Mouse (Mus musculus): ENCODE measurements around the gene Cdhr2. TPM values are rescaled to one million over a fixed set of nuclear protein-coding genes. Genes with fewer than 3 reads are reported as not detected.

Gene Cdhr2
- under 1 TPM in 1 of 2 experiments, not detected in 1; 0.22 TPM for total RNA-seq (2021)

- no peak for DNase-seq
These were observed at the start of gene Cdhr2 for GRCm38 (mm10) chr13:54701243-54701642. TSS of gene Cdhr2 (plus strand) at chr13:54701461.

GRCm38 (mm10) chr13:54660877-54661276 lies 40.4 kb upstream of the Cdhr2 start:
- DNase-seq = no peak

- DNase-seq = no peak
These were observed 39.9 kb upstream of the Cdhr2 start for GRCm38 (mm10) chr13:54661358-54661757.

GRCm38 (mm10) chr13:54663999-54664398 lies 37.3 kb upstream of the Cdhr2 start:
- no peak for DNase-seq

GRCm38 (mm10) chr13:54664509-54664908 lies 36.8 kb upstream of the Cdhr2 start:
- no peak for DNase-seq

- no peak for DNase-seq
These were observed 36.2 kb upstream of the Cdhr2 start for GRCm38 (mm10) chr13:54665062-54665461.

- DNase-seq = no peak
These were observed 30.8 kb upstream of the Cdhr2 start for GRCm38 (mm10) chr13:54670491-54670890.

GRCm38 (mm10) chr13:54675895-54676590 lies 25.2 kb upstream of the Cdhr2 start:
- no peak for DNase-seq

GRCm38 (mm10) chr13:54678263-54678662 lies 23.0 kb upstream of the Cdhr2 start:
- no peak for DNase-seq

GRCm38 (mm10) chr13:54680184-54680853 lies 20.9 kb upstream of the Cdhr2 start:
- DNase-seq = no peak

- no peak for DNase-seq
These were observed 20.0 kb upstream of the Cdhr2 start for GRCm38 (mm10) chr13:54681291-54681690.

GRCm38 (mm10) chr13:54683301-54683700 lies 18.0 kb upstream of the Cdhr2 start:
- DNase-seq = no peak

GRCm38 (mm10) chr13:54684140-54684896 lies 16.9 kb upstream of the Cdhr2 start:
- DNase-seq = no peak

GRCm38 (mm10) chr13:54685174-54685573 lies 16.1 kb upstream of the Cdhr2 start:
- DNase-seq = no peak

- DNase-seq = no peak
These were observed 14.9 kb upstream of the Cdhr2 start for GRCm38 (mm10) chr13:54686139-54687053.

- DNase-seq = peak; percentile 73 to 76
These were observed 14.2 kb upstream of the Cdhr2 start for GRCm38 (mm10) chr13:54687096-54687495.

GRCm38 (mm10) chr13:54687575-54688424 lies 13.5 kb upstream of the Cdhr2 start:
- DNase-seq = peak; percentile 97 to 98

GRCm38 (mm10) chr13:54690151-54690740 lies 11.0 kb upstream of the Cdhr2 start:
- DNase-seq = no peak

- no peak for DNase-seq
These were observed 9.5 kb upstream of the Cdhr2 start for GRCm38 (mm10) chr13:54691737-54692136.

- no peak for DNase-seq
These were observed 8.3 kb upstream of the Cdhr2 start for GRCm38 (mm10) chr13:54692711-54693557.
